Mouse (Mus musculus): Measurements from ENCODE around the gene Cyp2d34.

Gene Cyp2d34

DNA sequence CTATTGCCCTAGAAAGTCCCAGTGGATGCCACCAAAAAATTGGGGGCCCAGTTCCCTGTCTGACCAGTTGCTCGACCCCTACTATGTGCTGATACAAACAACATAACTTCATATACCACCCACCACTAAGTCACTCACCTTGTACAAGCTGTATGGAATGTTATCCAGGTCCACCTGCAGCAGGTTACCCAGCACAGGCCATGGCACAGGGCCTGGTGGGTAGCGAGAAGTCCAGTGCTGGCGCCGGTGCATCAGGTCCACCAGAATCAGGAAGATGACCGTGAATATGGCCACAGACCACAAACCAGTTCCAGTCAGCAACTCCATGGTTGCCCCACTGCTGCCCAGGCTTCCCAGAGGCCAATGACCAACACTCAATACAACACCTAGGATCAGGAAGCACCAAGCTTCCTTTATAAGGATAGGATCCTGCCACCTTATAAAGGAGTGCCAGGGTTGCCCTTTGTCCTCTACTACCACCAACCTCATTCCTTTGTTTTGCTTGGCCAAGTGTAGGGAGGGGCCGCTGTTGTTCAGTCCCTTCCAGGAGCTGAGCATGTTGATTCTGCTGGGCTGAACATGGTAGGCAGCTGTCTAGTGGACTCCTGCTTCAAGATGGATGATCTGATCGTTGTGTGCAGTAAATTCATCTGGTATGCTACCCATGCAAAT is at the start of gene Cyp2d34:
Gene Cyp2d34 (minus strand): TSS at position 416 of the 672 bp plus-strand sequence.
- no peak for DNase-seq (ENCODE audit: low spot score)

- DNase-seq (ENCODE audit: low spot score), result no peak
These were observed 35.6 kb upstream of the Cyp2d34 start for GRCm38 (mm10) chr15:82656346-82656745.

DNA sequence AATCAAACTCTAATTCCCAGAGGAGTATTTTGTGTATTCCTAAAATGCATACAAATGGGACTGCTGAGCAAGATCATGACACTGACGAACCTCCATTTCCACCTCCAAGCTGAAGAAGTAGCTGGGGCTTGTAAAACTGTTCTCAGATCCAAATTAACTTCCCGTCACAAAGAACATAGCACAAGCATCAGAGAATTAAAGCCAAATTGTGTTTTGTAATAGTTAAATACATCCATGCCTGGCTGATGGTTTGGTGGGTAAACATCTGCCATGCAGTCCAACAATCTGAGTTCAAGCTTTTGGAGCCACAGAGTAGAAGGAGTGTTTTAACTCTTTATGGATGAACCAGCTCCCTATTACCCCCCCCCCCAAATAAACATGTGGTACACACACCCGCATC is 23.6 kb upstream of the Cyp2d34 start:
- DNase-seq (ENCODE audit: low spot score), result no peak

- DNase-seq (ENCODE audit: low spot score), result no peak
These were observed 23.0 kb upstream of the Cyp2d34 start for GRCm38 (mm10) chr15:82643771-82644170.

DNA sequence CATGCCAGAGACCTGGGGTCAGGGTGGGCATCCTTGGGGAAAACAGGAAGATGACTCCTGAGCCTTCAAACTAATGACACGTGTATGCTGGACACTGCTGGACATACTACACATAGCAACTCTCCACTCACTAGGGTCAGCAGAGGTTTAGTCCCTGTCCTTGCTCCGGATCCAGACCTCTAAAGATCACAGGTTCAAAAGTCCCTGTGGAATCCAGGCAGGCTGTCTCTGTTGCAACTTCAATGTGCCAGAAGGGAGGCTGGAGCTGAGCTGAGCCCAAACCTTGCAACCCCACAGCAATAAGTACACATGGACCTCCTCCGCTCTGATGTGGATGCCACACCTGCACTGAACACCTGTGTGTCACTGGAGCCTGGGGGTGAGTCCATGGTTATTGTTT is 22.0 kb upstream of the Cyp2d34 start:
- DNase-seq (ENCODE audit: low spot score), result no peak

GRCm38 (mm10) chr15:82641921-82642320 is 21.2 kb upstream of the Cyp2d34 start:
- no peak for DNase-seq (ENCODE audit: low spot score)

DNA sequence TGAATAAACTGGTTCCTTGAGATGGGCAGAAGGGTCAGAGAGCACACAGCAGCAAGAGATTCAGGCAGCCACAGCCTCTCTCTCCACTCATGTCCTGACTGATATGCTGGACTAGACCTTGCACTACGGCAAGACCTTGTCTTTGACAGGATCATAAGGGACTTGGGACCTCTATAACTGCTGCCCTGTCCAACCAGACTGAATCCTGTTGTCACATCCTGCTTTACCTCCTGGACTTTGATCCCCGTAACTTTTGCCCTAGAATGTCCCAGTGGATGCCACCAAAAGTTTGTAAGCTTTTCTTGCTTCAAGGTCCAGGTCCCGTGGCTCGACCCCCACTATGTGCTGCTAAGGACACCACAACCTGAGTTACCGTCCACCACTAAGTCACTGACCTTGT is 20.6 kb upstream of the Cyp2d34 start:
- no peak for DNase-seq (ENCODE audit: low spot score)

- DNase-seq (ENCODE audit: low spot score), result no peak
These were observed 19.5 kb upstream of the Cyp2d34 start for GRCm38 (mm10) chr15:82640201-82640600.

GRCm38 (mm10) chr15:82637130-82638075 is 16.7 kb upstream of the Cyp2d34 start:
- DNase-seq (ENCODE audit: low spot score), result no peak

DNA sequence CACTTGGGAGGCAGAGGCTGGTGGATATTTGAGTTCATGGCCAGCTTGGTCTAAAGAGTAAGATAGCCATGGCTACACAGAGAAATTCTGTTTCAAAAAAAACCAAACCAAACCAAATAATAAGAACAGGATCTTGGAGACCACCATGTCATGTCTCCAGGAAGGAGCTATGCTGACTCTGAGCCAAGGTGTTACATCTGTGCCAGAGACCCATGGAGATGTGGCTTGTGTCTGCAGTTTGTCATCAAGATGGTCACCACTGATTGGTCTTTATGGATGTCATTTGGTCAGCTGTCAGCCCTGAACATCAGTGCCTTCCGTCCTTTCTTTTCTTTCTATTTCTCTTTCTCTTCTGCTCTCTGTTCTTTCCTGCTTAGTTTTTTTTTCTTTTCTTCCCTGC is 14.2 kb upstream of the Cyp2d34 start:
- DNase-seq (ENCODE audit: low spot score), result no peak

DNA sequence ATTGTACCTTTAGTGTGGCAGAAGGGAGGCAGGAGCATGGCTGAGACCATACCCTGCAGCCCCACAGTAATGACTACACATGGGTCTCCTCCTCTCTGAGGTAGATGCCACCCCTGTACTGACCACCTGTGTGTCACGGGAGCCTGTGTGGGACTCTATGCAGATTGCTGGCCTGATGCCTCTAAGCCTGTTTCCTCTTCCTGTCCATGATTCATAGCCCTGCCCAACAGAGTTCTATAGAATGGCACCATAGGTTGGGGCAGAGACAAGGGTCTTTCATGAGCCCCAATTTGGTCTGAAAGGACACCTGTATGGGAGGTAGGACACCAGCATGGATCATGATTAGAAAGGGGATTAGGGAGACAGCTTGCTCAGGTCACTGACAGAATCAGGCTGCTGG is 1.2 kb upstream of the Cyp2d34 start:
- DNase-seq (ENCODE audit: low spot score), result no peak

- DNase-seq (ENCODE audit: low spot score), result no peak
These were observed 2.3 kb downstream of the Cyp2d34 start for GRCm38 (mm10) chr15:82618362-82619020.

DNA sequence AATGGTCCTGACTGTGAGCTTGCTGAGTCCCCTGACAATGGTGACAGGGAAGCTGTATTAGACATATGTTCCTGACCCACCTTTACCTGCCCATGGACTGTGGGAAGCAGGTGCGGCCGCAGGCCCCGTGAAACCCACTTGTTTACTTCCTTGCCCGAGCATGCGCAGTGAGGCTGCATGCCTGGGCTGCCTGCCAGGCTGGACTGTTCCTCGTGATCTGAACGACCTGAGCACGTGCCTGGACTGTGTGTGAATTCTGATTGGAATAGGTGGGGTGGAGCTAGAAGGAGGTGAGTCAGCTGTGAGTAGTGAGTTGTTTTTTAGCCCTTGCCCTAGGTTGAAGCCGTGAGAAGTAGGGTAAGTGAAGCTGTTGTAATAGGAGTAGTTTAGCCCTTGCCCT is 38.1 kb downstream of the Cyp2d34 start:
- DNase-seq (ENCODE audit: low spot score), result no peak

DNA sequence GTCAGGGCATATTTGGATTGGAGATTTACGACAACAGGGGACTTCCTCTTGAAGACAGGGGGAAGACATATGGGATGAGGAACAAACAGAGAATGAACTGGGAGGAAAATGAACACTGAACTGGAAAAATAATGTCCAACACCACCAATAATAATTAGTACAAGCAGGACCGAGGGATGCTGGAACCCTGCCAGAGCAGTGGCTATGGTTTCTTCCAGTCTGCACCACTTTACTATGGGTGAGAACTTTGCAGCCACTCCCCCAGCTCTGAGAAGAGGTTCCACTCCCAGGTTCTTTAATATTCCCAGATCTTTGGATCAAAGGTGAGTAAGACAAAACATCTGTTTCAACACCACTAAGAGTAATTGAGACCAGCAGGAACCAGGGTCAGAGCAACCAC is 41.7 kb downstream of the Cyp2d34 start:
- DNase-seq (ENCODE audit: low spot score), result no peak

DNA sequence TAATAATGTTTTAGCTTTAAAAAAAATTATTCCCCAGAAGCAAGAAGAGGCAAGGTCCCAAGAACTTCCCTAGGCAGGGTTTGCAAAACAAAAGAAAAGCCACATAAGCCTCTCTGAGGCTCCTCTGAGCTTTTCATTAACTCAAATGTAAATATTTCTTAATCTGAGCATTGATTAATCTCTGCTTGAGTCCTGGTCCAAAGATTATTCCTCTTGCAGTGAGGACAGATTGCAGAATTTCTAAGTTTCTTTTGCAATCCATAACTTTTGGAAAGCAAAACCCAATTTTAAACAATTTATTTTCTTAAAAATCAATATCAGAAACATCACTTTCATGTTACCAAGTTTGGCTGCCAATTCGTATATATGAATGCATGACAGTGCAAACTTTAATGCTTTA is 47.9 kb downstream of the Cyp2d34 start:
- DNase-seq (ENCODE audit: low spot score), result no peak
